Comparison of ENCODE assay signal across 11 mouse cellular contexts in the genomic region with DNA sequence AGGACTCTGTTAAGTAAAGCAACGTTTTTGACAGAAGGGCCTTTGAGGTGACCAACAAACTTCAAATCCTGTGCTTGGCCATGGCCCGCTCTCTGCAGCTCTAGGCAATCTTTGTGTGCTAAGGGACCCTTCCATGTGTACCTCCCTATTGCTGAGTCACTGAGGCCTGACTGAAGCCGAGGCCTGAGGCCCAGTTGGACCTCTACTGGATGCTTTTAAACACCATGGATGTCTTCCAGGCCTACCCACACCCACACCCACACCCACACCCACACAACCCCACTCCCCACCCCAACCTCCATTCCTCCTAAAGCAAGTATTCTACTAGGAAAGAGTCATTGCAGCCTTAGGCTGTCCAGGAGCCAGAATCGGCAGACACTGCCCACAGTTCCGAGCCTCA.
DNase-seq lines count a peak whose midpoint lies in the region; ATAC-seq and TF ChIP-seq lines count a peak whose summit lies in the region.
"Had no signal": no experiment of that assay in that cellular context is flagged by ENCODE, and none has a peak within 500 bp of the region (broad histone marks: within the 10 kb centered on the region; RNA-seq: fewer than 3 reads in every experiment).

No protein-coding gene starts in this region.

- no peaks in the 10 kb centered on the region for H3K9me3 ChIP-seq in intestine, embryonic 16.5 days (ENCODE audit: control insufficient read depth, low read length)
- H3K9me3 ChIP-seq in intestine, postnatal 0 days (ENCODE audit: control insufficient read depth) = no peaks in the 10 kb centered on the region
- peaks cover 2% of the 10 kb centered on the region; the same call in 1 of the 2 replicates for H3K9me3 ChIP-seq in limb, embryonic 11.5 days (ENCODE audit: control insufficient read depth, low read length)
- no peaks in the 10 kb centered on the region for H3K9me3 ChIP-seq in liver, embryonic 12.5 days (replicated peaks)
- no peaks in the 10 kb centered on the region for H3K9me3 ChIP-seq in lung, postnatal 0 days (ENCODE audit: low read length)

- TF ChIP-seq EP300 in lung, postnatal 0 days (IDR thresholded peaks at IDR 0.05) = no peak

- H3K27me3 ChIP-seq in intestine, embryonic 16.5 days (replicated peaks; ENCODE audit: control insufficient read depth, insufficient read depth, low read length) = no peaks in the 10 kb centered on the region
- H3K27me3 ChIP-seq in intestine, postnatal 0 days (replicated peaks; ENCODE audit: control insufficient read depth, insufficient read depth, low read length) = no peaks in the 10 kb centered on the region
- H3K27me3 ChIP-seq in limb, embryonic 11.5 days (ENCODE audit: control insufficient read depth, insufficient read depth, low read length) = no peaks in the 10 kb centered on the region
- H3K27me3 ChIP-seq in liver, embryonic 12.5 days (replicated peaks) = no peaks in the 10 kb centered on the region
- H3K27me3 ChIP-seq in lung, postnatal 0 days (replicated peaks; ENCODE audit: insufficient read depth, low read length) = no peaks in the 10 kb centered on the region

- H3K4me3 ChIP-seq in gastrocnemius, adult 2 months = no peak overlapping the region
- no peak overlapping the region for H3K4me3 ChIP-seq in intestine, embryonic 16.5 days (ENCODE audit: low read length)
- H3K4me3 ChIP-seq in intestine, postnatal 0 days (ENCODE audit: low read depth, low read length) = no peak overlapping the region
- H3K4me3 ChIP-seq in limb, embryonic 11.5 days (ENCODE audit: low read depth, low read length) = no peak overlapping the region
- H3K4me3 ChIP-seq in liver, embryonic 12.5 days = no peak overlapping the region
- H3K4me3 ChIP-seq in lung, postnatal 0 days (ENCODE audit: low read depth, low read length) = no peak overlapping the region

- 81% methylated on average over 5 of the region's 5 CpGs for WGBS in intestine, embryonic 16.5 days
- WGBS in intestine, postnatal 0 days = 88% methylated on average over 5 of the region's 5 CpGs
- 80% methylated on average over 5 of the region's 5 CpGs for WGBS in limb, embryonic 11.5 days
- 66% methylated on average over 5 of the region's 5 CpGs for WGBS in liver, embryonic 12.5 days (ENCODE audit: insufficient replicate concordance)
- WGBS in lung, postnatal 0 days = 85% methylated on average over 5 of the region's 5 CpGs

- TF ChIP-seq CTCF in gastrocnemius, adult 2 months (IDR thresholded peaks at IDR 0.05) = no peak
- no peak for TF ChIP-seq CTCF in intestine, postnatal 0 days (IDR thresholded peaks at IDR 0.05; ENCODE audit: low read depth)
- TF ChIP-seq CTCF in lung, postnatal 0 days (IDR thresholded peaks at IDR 0.05) = no peak

- H3K4me2 ChIP-seq in intestine, embryonic 16.5 days (ENCODE audit: low read depth, low read length) = no peak overlapping the region
- H3K4me2 ChIP-seq in intestine, postnatal 0 days (replicated peaks; ENCODE audit: low read depth) = no peak overlapping the region
- no peak overlapping the region for H3K4me2 ChIP-seq in limb, embryonic 11.5 days (ENCODE audit: low read depth, severe bottlenecking)
- no peak overlapping the region for H3K4me2 ChIP-seq in liver, embryonic 12.5 days
- H3K4me2 ChIP-seq in lung, postnatal 0 days (replicated peaks; ENCODE audit: low read depth, low read length) = no peak overlapping the region
- H3K4me2 ChIP-seq: liver, embryonic 11.5 days had no signal

- H3K36me3 ChIP-seq in intestine, embryonic 16.5 days (ENCODE audit: control insufficient read depth, insufficient read depth, low read length) = no peaks in the 10 kb centered on the region
- H3K36me3 ChIP-seq in intestine, postnatal 0 days (ENCODE audit: control insufficient read depth, insufficient read depth) = no peaks in the 10 kb centered on the region
- no peaks in the 10 kb centered on the region for H3K36me3 ChIP-seq in limb, embryonic 11.5 days (ENCODE audit: control insufficient read depth, insufficient read depth, low read length)
- no peaks in the 10 kb centered on the region for H3K36me3 ChIP-seq in liver, embryonic 12.5 days
- no peaks in the 10 kb centered on the region for H3K36me3 ChIP-seq in lung, postnatal 0 days (ENCODE audit: insufficient read depth, low read length)

- H3K9ac ChIP-seq in intestine, embryonic 16.5 days (ENCODE audit: low read depth, low read length) = no peak overlapping the region
- H3K9ac ChIP-seq in intestine, postnatal 0 days (ENCODE audit: low read depth, low read length) = no peak overlapping the region
- H3K9ac ChIP-seq in limb, embryonic 11.5 days (ENCODE audit: low read length) = no peak overlapping the region
- H3K9ac ChIP-seq in liver, embryonic 12.5 days = no peak overlapping the region
- no peak overlapping the region for H3K9ac ChIP-seq in lung, postnatal 0 days (replicated peaks; ENCODE audit: low read depth)

- DNase-seq in gastrocnemius, adult 2 months = peak; percentile 25
- DNase-seq in gastrocnemius, postnatal 4 days (ENCODE audit: low spot score in 2 of 2) = no peak
- DNase-seq in adipocyte (ENCODE audit: low spot score) = peak; percentile 54
- DNase-seq in limb, embryonic 11.5 days (ENCODE audit: low spot score) = no peak
- DNase-seq in lung, postnatal 0 days (ENCODE audit: low spot score) = no peak
- DNase-seq: cerebellum, adult 2 months had no signal

- intact Hi-C loops in gastrocnemius, adult 2 months (cut with DNase I) = no loop called here

- 0 out of 2 replicates have a peak, but pooled peaks cover 4% of the 10 kb centered on the region for H3K4me1 ChIP-seq in intestine, embryonic 16.5 days (ENCODE audit: control insufficient read depth, insufficient read depth, low read length)
- no peaks in the 10 kb centered on the region for H3K4me1 ChIP-seq in intestine, postnatal 0 days (replicated peaks; ENCODE audit: control insufficient read depth, insufficient read depth, low read length)
- peaks cover 13% of the 10 kb centered on the region for H3K4me1 ChIP-seq in limb, embryonic 11.5 days (ENCODE audit: control insufficient read depth, insufficient read depth, low read length)
- H3K4me1 ChIP-seq in liver, embryonic 12.5 days = no peaks in the 10 kb centered on the region
- H3K4me1 ChIP-seq in lung, postnatal 0 days (ENCODE audit: insufficient read depth, low read depth, low read length) = no peaks in the 10 kb centered on the region

- H3K27ac ChIP-seq in gastrocnemius, adult 2 months = peak overlapping the region; percentile 51
- H3K27ac ChIP-seq in intestine, embryonic 16.5 days (ENCODE audit: low read length) = 0 out of 2 replicates have a peak overlapping the region, but pooled peaks have one; percentile 8
- H3K27ac ChIP-seq in intestine, postnatal 0 days (ENCODE audit: low read depth, low read length) = no peak overlapping the region
- peak overlapping the region; percentile 43; the same call in 1 of the 2 replicates for H3K27ac ChIP-seq in limb, embryonic 11.5 days (replicated peaks; ENCODE audit: low read depth, low read length)
- H3K27ac ChIP-seq in liver, embryonic 12.5 days = no peak overlapping the region
- no peak overlapping the region for H3K27ac ChIP-seq in lung, postnatal 0 days (ENCODE audit: low read length)
- H3K27ac ChIP-seq: macrophage had no signal

- ATAC-seq in intestine, embryonic 16.5 days = no peak
- ATAC-seq in intestine, postnatal 0 days = no peak
- ATAC-seq in limb, embryonic 11.5 days (ENCODE audit: insufficient number of reproducible peaks, low FRiP score, low TSS enrichment, low read depth) = no peak
- no peak for ATAC-seq in liver, embryonic 12.5 days
- ATAC-seq in lung, postnatal 0 days = no peak

Comparison
In these comparisons a context has a peak if more than half of its experiments do, and no peak if none do; other contexts are left out.
1. DNase-seq: peak in gastrocnemius, adult 2 months (single experiment) and adipocyte (single experiment); none in gastrocnemius, postnatal 4 days (0 of 2), limb, embryonic 11.5 days (single experiment) and lung, postnatal 0 days (single experiment).
2. H3K27ac ChIP-seq: peak in gastrocnemius, adult 2 months (single experiment), intestine, embryonic 16.5 days (single experiment) and limb, embryonic 11.5 days (single experiment); none in intestine, postnatal 0 days (single experiment), liver, embryonic 12.5 days (single experiment) and lung, postnatal 0 days (single experiment).